Mouse (Mus musculus) thymus, adult 2 months (tissue): ENCODE data around the gene Klk9.

Experiments
- CTCF ChIP-seq: fragments of 200-500 bp; IDR thresholded peaks from 2 replicates; pipeline ENCODE4 v1.5.1; 2012; ENCODE audit warnings: mild to moderate bottlenecking, control low read depth, low read length, moderate library complexity, borderline replicate concordance; ENCODE audit not compliant: control insufficient read depth, poor library complexity, insufficient read depth; ENCODE audit errors: extremely low read depth
- POLR2A ChIP-seq: fragments of 200-500 bp; IDR thresholded peaks from 2 replicates; pipeline ENCODE4 v1.6.1; 2012; ENCODE audit warnings: mild to moderate bottlenecking, low read length, control low read depth, moderate library complexity; ENCODE audit not compliant: control insufficient read depth, poor library complexity, insufficient read depth; ENCODE audit errors: extremely low read depth

DNA sequence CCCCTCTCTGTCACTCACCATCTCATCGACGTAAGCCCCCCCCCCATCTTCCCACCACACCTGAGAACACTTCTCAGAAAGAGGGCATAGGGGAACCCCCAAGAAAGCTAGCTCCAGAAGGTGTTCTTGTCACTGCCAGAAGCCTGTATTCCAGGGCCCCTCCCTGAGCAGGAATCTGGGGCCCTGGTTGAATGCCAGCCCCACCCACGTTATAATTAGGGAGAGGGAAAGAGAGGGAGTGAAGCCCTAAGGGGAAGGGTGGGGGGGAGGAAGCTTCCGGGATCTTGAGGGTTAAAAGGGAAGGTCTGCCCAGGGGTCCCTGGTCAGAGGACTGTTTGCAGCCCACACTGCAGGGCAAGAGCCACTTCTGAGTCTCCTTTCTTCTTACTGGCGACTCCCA lies 10.9 kb upstream of the Klk9 start, which contains the start of gene Klk10:
- no peak for TF ChIP-seq CTCF
- TF ChIP-seq POLR2A, result no peak
